Mouse (Mus musculus) liver, embryonic 14.5 days (tissue): ENCODE results near the gene Cyp17a1. TPM values are rescaled to one million over a fixed set of nuclear protein-coding genes. Genes with fewer than 3 reads are reported as not detected.

Experiments used
- ATAC-seq: fragments of 200-750 bp; cut with Nextera tagmentation; 2 replicates; pipeline ENCODE4 v1.8.0; 2017; ENCODE audit warnings: moderate number of reproducible peaks, mild to moderate bottlenecking, moderate library complexity; ENCODE audit not compliant: insufficient read depth
- DNase-seq, 3 experiments: peaks; one replicate each; pipeline ENCODE4 v3.0.0-alpha.2; 2012 to 2013; ENCODE audit warnings: low read depth in 3 of 3, low spot score in 3 of 3
- H3K27ac ChIP-seq: fragments of 300-500 bp; sonication (generic); 2 replicates; pipeline ENCODE4 v1.5.1; 2014; ENCODE audit warnings: moderate library complexity, mild to moderate bottlenecking, control low read depth, inconsistent platforms
- H3K27me3 ChIP-seq: fragments of 300-500 bp; sonication (generic); 2 replicates; pipeline ENCODE4 v1.6.1; 2014; ENCODE audit warnings: mild to moderate bottlenecking, low read length, moderate library complexity; ENCODE audit not compliant: control insufficient read depth, insufficient read depth
- H3K36me3 ChIP-seq: fragments of 300-500 bp; sonication (generic); replicated peaks from 2 replicates; pipeline ENCODE4 v1.6.1; 2014; ENCODE audit warnings: low read depth; ENCODE audit not compliant: control insufficient read depth, insufficient read depth
- H3K4me1 ChIP-seq, 2 experiments: fragments of 200-500 bp in 1 of 2; fragments of 300-500 bp in 1 of 2; sonication (generic) in 1 of 2; replicated peaks; 2 replicates each; pipeline ENCODE4 v1.6.1; 2012 to 2014; ENCODE audit warnings: antibody characterized with exemption in 1 of 2, inconsistent platforms in 1 of 2, low read length in 1 of 2; ENCODE audit not compliant: control insufficient read depth in 2 of 2, insufficient read depth in 2 of 2
- H3K4me2 ChIP-seq: fragments of 300-500 bp; sonication (generic); 2 replicates; pipeline ENCODE4 v1.6.1; 2014; ENCODE audit warnings: low read depth, mild to moderate bottlenecking, control low read depth, moderate library complexity
- H3K4me3 ChIP-seq, 2 experiments: fragments of 200-500 bp in 1 of 2; fragments of 300-500 bp in 1 of 2; sonication (generic) in 1 of 2; 2 replicates each; pipeline ENCODE4 v1.5.1; 2012 to 2014; ENCODE audit warnings: low read depth in 2 of 2, low read length in 2 of 2, mild to moderate bottlenecking in 2 of 2, control low read depth in 1 of 2, inconsistent platforms in 1 of 2, moderate library complexity in 1 of 2; ENCODE audit not compliant: insufficient read depth in 1 of 2
- H3K9ac ChIP-seq: fragments of 300-500 bp; sonication (generic); replicated peaks from 2 replicates; pipeline ENCODE4 v1.6.1; 2014; ENCODE audit warnings: mild to moderate bottlenecking, control low read depth, moderate library complexity
- H3K9me3 ChIP-seq: fragments of 300-500 bp; sonication (generic); 2 replicates; pipeline ENCODE4 v1.6.1; 2016; ENCODE audit warnings: low read length, mixed read lengths; ENCODE audit not compliant: control insufficient read depth
- CTCF ChIP-seq: IDR thresholded peaks from 2 replicates; pipeline ENCODE4 v1.5.1; 2016; ENCODE audit warnings: antibody characterized with exemption, low read depth, control low read depth
- EP300 ChIP-seq: IDR thresholded peaks from 2 replicates; pipeline ENCODE4 v1.6.1; 2016; ENCODE audit warnings: antibody characterized with exemption, low read depth
- WGBS: fragments of 180-500 bp; shearing (Covaris S2); extraction: QIAGEN DNeasy Blood & Tissue Kit; methylation state at CpG from one replicate; pipeline ENCODE4 v1.1.7; 2014; ENCODE audit not compliant: insufficient replicate concordance; 5-methylcytosine and 5-hydroxymethylcytosine counted together
- polyA plus RNA-seq, 2 experiments: library from polyadenylated mRNA; depleted of rRNA in 1 of 2; stranded (reverse) in 1 of 2; unstranded in 1 of 2; fragments of >200 nt; fragmentation: Nextera tagmentation in 1 of 2; extraction: Ambion mirVana in 1 of 2; gene quantifications; 2 replicates each; pipeline versions ENCODE4 v1.2.1 to v1.2.3; 2012 to 2014

Gene Cyp17a1
- polyA plus RNA-seq, 2 experiments: 0.06 to 0.13 TPM

DNA sequence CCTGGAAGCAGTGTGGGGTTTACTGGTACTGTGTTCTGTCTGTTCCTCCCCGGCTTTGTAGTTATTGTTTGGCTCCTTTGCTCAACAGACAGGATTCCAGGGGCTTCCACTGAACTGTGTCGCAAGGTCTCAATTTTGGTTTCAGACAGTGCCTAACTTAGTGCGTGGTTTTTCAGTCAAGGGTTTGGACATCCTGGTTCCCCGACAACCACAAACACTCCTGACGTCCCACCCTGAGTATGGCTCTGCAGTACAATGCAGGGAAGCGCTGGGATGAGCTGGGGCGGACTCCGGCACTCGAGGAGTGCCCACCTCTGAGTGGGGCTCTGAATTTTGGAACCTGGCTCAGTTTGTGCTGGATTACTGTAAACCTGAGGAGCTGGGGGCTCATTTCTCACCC lies 43.2 kb downstream of the Cyp17a1 start:
- Histone ChIP-seq H3K27ac (no peak overlapping the region), H3K4me3 (no peak overlapping the region), H3K4me2 (no peak overlapping the region), H3K9me3 (no peaks in the 10 kb centered on the region), H3K9ac (no peak overlapping the region), H3K36me3 (no peaks in the 10 kb centered on the region), H3K4me1 (peaks cover 0 to 16% of the 10 kb centered on the region in 2 experiments; a peak in 1 of 4 replicates), H3K27me3 (no peaks in the 10 kb centered on the region)
- 67% methylated on average over 9 of the region's 9 CpGs for WGBS
- DNase-seq (no peak), ATAC-seq (no peak)
- no peak for TF ChIP-seq EP300
- TF ChIP-seq CTCF: no peak

DNA sequence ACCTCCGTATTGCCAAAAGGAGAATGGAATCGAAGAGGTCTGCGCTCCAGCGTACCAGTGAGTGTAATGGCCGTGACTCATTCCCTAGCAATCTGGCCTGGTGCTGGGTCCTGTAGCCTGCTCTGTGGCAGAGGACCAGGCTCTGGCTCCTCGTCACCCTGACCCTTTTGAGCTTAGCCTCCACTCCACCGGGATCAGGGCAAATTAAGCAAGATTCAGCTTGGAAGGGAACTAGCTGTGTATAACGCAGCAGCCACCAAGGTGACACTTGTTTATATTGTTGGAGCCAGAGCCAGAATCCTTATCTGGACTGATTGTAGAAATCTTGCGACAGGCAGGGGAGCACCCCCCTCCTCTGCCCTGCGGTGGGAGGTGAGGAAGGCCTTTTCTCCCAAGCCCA lies 44.6 kb downstream of the Cyp17a1 start:
- Histone ChIP-seq H3K36me3 (no peaks in the 10 kb centered on the region), H3K9me3 (no peaks in the 10 kb centered on the region), H3K4me1 (peaks cover 0 to 12% of the 10 kb centered on the region in 2 experiments; a peak in 1 of 4 replicates), H3K27ac (no peak overlapping the region), H3K4me3 (no peak overlapping the region), H3K9ac (no peak overlapping the region), H3K4me2 (no peak overlapping the region), H3K27me3 (no peaks in the 10 kb centered on the region)
- TF ChIP-seq CTCF (no peak), EP300 (no peak)
- ATAC-seq: no peak
- DNase-seq: no peak
- 65% methylated on average over 10 of the region's 10 CpGs for WGBS

DNA sequence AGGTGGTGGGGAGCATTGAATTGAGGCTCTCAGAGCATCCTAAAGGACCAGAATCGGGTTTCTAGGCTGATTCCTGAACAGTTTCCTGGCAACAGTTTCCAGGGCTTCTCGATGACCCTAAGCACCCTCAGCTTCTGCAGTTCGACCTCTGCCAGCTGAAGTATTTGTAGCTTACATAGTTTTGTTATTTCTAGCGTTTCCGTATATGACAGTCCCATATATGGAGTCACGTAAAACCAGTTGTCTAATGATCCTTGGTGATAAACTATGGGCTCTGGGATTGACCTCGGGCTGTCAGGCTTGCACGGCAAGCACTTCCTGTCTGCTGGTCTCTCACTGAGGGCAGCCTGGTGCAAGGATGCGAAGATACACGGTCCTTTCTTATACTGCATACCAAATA lies 47.5 kb downstream of the Cyp17a1 start:
- no peak for TF ChIP-seq CTCF
- no peak for TF ChIP-seq EP300
- no peaks in the 10 kb centered on the region for H3K27me3 ChIP-seq
- WGBS: 62% methylated on average over 10 of the region's 10 CpGs
- H3K36me3 ChIP-seq: no peaks in the 10 kb centered on the region
- H3K4me3 ChIP-seq: no peak overlapping the region
- no peak overlapping the region for H3K4me2 ChIP-seq
- ATAC-seq: no peak
- H3K9me3 ChIP-seq: no peaks in the 10 kb centered on the region
- DNase-seq: no peak
- H3K27ac ChIP-seq: no peak overlapping the region
- H3K4me1 ChIP-seq: peaks cover 0 to 12% of the 10 kb centered on the region in 2 experiments; a peak in 1 of 4 replicates
- H3K9ac ChIP-seq: no peak overlapping the region

DNA sequence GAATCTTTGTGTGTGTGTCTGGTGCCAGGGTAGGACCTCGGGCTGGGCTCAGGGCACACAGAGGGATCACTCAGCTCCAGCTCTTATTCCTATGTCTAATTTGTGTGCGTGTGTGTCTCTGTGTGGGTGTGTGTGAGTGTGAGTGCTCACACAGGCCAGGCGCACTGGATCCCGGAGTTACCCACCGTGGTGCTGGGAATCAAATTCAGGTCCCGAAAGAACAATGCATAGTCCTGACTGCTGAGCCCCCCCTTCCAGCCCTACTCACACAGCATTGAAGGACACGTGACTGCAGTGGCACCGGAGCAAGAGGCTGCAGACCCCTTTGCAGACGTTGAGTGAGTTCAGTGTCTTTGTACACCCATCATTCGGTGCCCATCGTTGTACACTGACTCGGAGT lies 48.0 kb downstream of the Cyp17a1 start:
- TF ChIP-seq EP300 (no peak), CTCF (no peak)
- Histone ChIP-seq H3K4me3 (no peak overlapping the region), H3K27me3 (no peaks in the 10 kb centered on the region), H3K9me3 (no peaks in the 10 kb centered on the region), H3K9ac (no peak overlapping the region), H3K27ac (no peak overlapping the region), H3K36me3 (no peaks in the 10 kb centered on the region), H3K4me1 (peaks cover 0 to 8% of the 10 kb centered on the region in 2 experiments; a peak in 1 of 4 replicates), H3K4me2 (no peak overlapping the region)
- ATAC-seq (no peak), DNase-seq (no peak)
- 85% methylated on average over 12 of the region's 12 CpGs for WGBS

DNA sequence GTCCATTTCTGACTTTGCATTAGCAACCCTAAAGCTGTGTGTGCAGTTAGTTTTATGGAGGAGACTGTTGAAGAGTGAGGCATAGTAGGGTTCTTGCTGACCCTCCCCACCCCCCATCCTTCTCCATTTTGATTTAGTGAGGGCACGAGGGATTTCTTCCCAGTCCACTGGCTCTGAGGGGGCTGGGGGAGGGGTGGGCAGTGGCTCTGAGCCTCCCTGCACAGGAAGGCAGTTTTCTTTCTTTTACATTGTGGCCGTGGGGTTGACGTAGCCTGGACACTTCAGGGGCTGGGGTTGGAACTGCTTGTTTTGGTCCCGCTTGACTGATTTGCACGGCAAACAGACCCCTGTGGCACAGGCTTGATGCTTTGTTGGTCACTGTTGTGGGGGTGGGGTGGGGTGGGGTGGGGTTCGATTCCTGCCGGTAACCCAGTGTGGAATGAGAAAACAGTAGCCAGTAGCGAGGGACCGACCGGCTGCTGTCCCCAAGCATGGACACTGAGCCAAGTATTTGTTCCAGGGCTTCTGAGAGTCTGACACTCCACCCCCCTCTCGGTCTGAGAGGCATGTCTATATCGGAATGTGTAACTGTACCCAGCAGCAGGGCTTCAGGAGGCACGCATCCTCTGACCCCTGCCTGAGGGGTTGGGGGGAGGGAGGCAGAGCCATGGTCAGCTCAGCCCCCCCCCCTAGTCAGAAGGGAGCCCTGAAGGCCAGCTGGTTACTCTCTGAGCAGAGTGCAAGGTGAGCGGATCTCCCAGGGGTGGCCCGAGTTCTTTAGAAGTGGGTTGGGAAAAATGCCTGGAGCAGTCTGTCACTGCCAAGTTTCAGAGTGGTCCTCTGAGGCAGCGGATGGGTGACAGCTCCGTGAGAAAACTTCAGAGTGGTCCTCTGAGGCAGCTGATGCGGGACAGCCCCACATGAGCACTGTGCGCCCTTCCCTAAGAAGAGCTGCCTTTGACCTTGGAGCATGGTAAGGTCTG lies 48.9 kb downstream of the Cyp17a1 start:
- H3K9me3 ChIP-seq: no peaks in the 10 kb centered on the region
- no peak overlapping the region for H3K9ac ChIP-seq
- peaks cover 0 to 8% of the 10 kb centered on the region in 2 experiments; a peak in 1 of 4 replicates for H3K4me1 ChIP-seq
- H3K27ac ChIP-seq: no peak overlapping the region
- no peaks in the 10 kb centered on the region for H3K36me3 ChIP-seq
- WGBS: 69% methylated on average over 19 of the region's 19 CpGs
- peak overlapping the region; percentile 21 to 30; a peak in 3 of 4 replicates for H3K4me3 ChIP-seq
- no peaks in the 10 kb centered on the region for H3K27me3 ChIP-seq
- TF ChIP-seq CTCF (no peak), EP300 (no peak)
- H3K4me2 ChIP-seq: peak overlapping the region; percentile 47
- DNase-seq: no peak
- peak; percentile 9; the same call in 1 of the 2 replicates for ATAC-seq
